Mouse (Mus musculus): ENCODE data around the gene A3galt2. TPM values are rescaled to one million over a fixed set of nuclear protein-coding genes. Genes with fewer than 3 reads are reported as not detected.
A peak's percentile ranks its signal among the peaks of the same experiment; 100 is the strongest.

The A3galt2 gene
- total RNA-seq, 2 experiments from 2014 or later = 0.45 to 0.47 TPM

GRCm38 (mm10) chr4:128747614-128748270, 7.4 kb upstream of the A3galt2 start:
- DNase-seq (ENCODE audit: extremely low spot score in 1 of 2, low spot score in 2 of 2) = peak in 1 of 2 experiments; percentile 61
- intact Hi-C loops (cut with DNase I) = no loop called here

GRCm38 (mm10) chr4:128748309-128748708, 6.9 kb upstream of the A3galt2 start:
- no peak for DNase-seq (ENCODE audit: extremely low spot score in 1 of 2, low spot score in 2 of 2)
- intact Hi-C loops (cut with DNase I) = no loop called here

GRCm38 (mm10) chr4:128751006-128751405, 4.2 kb upstream of the A3galt2 start:
- intact Hi-C loops (cut with DNase I) = no loop called here
- DNase-seq (ENCODE audit: extremely low spot score in 1 of 2, low spot score in 2 of 2) = peak in 1 of 2 experiments; percentile 44

GRCm38 (mm10) chr4:128752031-128752757, 3.0 kb upstream of the A3galt2 start:
- intact Hi-C loops (cut with DNase I) = no loop called here
- DNase-seq (ENCODE audit: extremely low spot score in 1 of 2, low spot score in 2 of 2) = peak in 1 of 2 experiments; percentile 20

GRCm38 (mm10) chr4:128753571-128753970, 1.6 kb upstream of the A3galt2 start:
- DNase-seq (ENCODE audit: extremely low spot score in 1 of 2, low spot score in 2 of 2) = peak in 1 of 2 experiments; percentile 13
- intact Hi-C loops (cut with DNase I) = no loop called here

GRCm38 (mm10) chr4:128755900-128756299, 736 bp downstream of the A3galt2 start:
- intact Hi-C loops (cut with DNase I) = no loop called here
- no peak for DNase-seq (ENCODE audit: extremely low spot score in 1 of 2, low spot score in 2 of 2)

- intact Hi-C loops (cut with DNase I) = no loop called here
- DNase-seq (ENCODE audit: extremely low spot score in 1 of 2, low spot score in 2 of 2) = no peak
These were observed 4.0 kb downstream of the A3galt2 start for GRCm38 (mm10) chr4:128759214-128759613.

- intact Hi-C loops (cut with DNase I) = no loop called here
- DNase-seq (ENCODE audit: extremely low spot score in 1 of 2, low spot score in 2 of 2) = no peak
These were observed 4.9 kb downstream of the A3galt2 start for GRCm38 (mm10) chr4:128760029-128760428.

- DNase-seq (ENCODE audit: extremely low spot score in 1 of 2, low spot score in 2 of 2) = no peak
- intact Hi-C loops (cut with DNase I) = no loop called here
These were observed 11.8 kb downstream of the A3galt2 start for GRCm38 (mm10) chr4:128766929-128767328.

GRCm38 (mm10) chr4:128768120-128768519, 13.0 kb downstream of the A3galt2 start:
- intact Hi-C loops (cut with DNase I) = no loop called here
- DNase-seq (ENCODE audit: extremely low spot score in 1 of 2, low spot score in 2 of 2) = peak in 1 of 2 experiments; percentile 44

- no peak for DNase-seq (ENCODE audit: extremely low spot score in 1 of 2, low spot score in 2 of 2)
These were observed 14.6 kb downstream of the A3galt2 start for GRCm38 (mm10) chr4:128769569-128770355.

GRCm38 (mm10) chr4:128770698-128771097, 15.5 kb downstream of the A3galt2 start:
- intact Hi-C loops (cut with DNase I) = loop anchor here (10.0 kb wide), 1 partner anchor 156 kb away; the partner anchor contains the start of genes Tlr12 and Zscan20
- no peak for DNase-seq (ENCODE audit: extremely low spot score in 1 of 2, low spot score in 2 of 2)

More at GRCm38 (mm10) chr4:128769569-128770355, 14.6 kb downstream of the A3galt2 start:
- intact Hi-C loops (cut with DNase I) = loop anchor here (10.0 kb wide), 1 partner anchor 155 kb away; the partner anchor contains the start of genes Tlr12 and Zscan20

GRCm38 (mm10) chr4:128773820-128774219, 18.7 kb downstream of the A3galt2 start:
- intact Hi-C loops (cut with DNase I) = loop anchor here (10.0 kb wide), 1 partner anchor 159 kb away; the partner anchor contains the start of genes Tlr12 and Zscan20

GRCm38 (mm10) chr4:128774467-128774866, 19.3 kb downstream of the A3galt2 start:
- intact Hi-C loops (cut with DNase I) = loop anchor here (10.0 kb wide), 1 partner anchor 160 kb away; the partner anchor contains the start of genes Tlr12 and Zscan20
- DNase-seq (ENCODE audit: extremely low spot score in 1 of 2, low spot score in 2 of 2) = no peak

More at GRCm38 (mm10) chr4:128773820-128774219, 18.7 kb downstream of the A3galt2 start:
- DNase-seq (ENCODE audit: extremely low spot score in 1 of 2, low spot score in 2 of 2) = no peak

- DNase-seq (ENCODE audit: extremely low spot score in 1 of 2, low spot score in 2 of 2) = peak in 1 of 2 experiments; percentile 78
- intact Hi-C loops (cut with DNase I) = loop anchor here (2.0 to 10.0 kb wide), 2 partner anchors 66 to 162 kb away; partner anchors contain the start of genes Tlr12 and Zscan20
These were observed 21.6 kb downstream of the A3galt2 start for GRCm38 (mm10) chr4:128776568-128777289.

- intact Hi-C loops (cut with DNase I) = loop anchor here (2.0 to 10.0 kb wide), 2 partner anchors 67 to 163 kb away; partner anchors contain the start of genes Tlr12 and Zscan20
- peak in 1 of 2 experiments; percentile 28 for DNase-seq (ENCODE audit: extremely low spot score in 1 of 2, low spot score in 2 of 2)
These were observed 22.4 kb downstream of the A3galt2 start for GRCm38 (mm10) chr4:128777593-128777992.

- intact Hi-C loops (cut with DNase I) = no loop called here
- DNase-seq (ENCODE audit: extremely low spot score in 1 of 2, low spot score in 2 of 2) = peak in 1 of 2 experiments; percentile 63
These were observed 26.9 kb downstream of the A3galt2 start for GRCm38 (mm10) chr4:128782037-128782436.

GRCm38 (mm10) chr4:128782645-128783044, 27.5 kb downstream of the A3galt2 start:
- intact Hi-C loops (cut with DNase I) = no loop called here
- no peak for DNase-seq (ENCODE audit: extremely low spot score in 1 of 2, low spot score in 2 of 2)

Measured in left cerebral cortex, postnatal 10 days (tissue).